Mouse (Mus musculus) thymus, adult 18-20 months (tissue): ENCODE data around the gene Kcnj14.

Source experiments
- DNase-seq, 2 experiments: peaks; one replicate each; pipeline ENCODE4 v3.0.0; 2022; ENCODE audit warnings: mixed read lengths in 2 of 2

The Kcnj14 gene

DNA sequence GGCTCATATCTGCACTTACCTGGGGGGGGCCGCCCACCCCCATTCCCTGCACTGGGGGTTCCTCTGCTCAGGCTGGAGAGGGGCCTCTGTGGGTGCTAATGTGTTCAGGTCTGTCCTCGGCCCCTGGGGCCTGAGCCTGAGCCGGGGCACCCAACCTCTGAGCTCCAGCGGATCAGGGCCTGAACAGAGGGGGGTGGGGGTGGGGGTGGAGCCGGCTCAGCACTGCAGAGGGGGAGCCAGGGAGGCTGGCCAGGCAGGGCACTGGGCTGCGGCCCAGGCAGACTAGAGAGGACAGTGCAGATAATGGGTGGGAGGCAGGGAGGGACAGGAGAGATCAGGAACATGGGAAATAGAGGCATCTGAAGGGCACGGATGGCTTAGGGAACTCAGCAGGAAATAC is at the start of gene Kcnj14:
TSS of gene Kcnj14 (minus strand) at position 185 of the 400 bp plus-strand sequence.
- no peak for DNase-seq

DNA sequence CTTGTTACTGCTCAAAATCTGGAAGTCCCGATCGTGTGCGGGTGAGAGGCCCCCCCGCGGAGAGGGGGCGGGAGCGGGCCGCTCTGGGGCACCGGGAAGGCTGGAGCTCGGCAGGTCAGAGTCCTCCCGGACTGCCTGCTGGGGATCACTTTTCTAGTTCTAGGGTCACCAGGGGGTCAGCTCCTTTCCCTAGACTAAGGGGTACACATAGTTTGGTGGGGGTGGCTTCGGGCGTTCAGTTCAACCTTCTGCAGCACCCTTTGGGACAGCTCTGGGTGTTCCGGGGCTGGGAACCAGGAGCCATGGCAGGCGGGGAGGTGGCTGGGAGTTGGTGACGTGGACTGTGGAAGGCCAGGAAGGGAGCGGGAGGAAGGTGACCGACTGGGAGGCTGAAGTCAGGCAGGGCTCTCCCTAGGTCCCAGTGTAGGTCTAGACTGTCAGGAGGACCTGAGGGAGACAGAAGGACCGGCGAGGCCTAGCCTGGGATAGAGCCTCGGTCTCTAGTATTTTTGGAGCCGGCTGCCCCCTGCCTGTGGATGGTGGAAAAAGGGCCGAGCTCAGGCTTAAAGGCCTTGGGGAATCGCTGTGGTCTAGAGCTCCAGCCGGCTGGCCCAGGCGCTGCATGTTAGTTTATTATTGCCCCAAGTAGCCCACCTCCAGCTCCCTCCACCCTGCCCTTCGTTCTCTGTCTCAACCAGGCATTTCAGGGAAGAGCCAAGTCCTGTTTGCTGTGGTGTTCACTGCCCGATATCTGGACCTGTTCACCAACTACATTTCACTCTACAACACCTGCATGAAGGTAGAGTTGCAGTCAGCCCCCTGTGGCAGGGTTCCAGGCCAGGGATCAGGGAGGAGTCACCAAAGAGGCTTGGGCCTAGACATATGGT is 48.7 kb upstream of the Kcnj14 start:
- DNase-seq = peak; percentile 38 to 43

DNA sequence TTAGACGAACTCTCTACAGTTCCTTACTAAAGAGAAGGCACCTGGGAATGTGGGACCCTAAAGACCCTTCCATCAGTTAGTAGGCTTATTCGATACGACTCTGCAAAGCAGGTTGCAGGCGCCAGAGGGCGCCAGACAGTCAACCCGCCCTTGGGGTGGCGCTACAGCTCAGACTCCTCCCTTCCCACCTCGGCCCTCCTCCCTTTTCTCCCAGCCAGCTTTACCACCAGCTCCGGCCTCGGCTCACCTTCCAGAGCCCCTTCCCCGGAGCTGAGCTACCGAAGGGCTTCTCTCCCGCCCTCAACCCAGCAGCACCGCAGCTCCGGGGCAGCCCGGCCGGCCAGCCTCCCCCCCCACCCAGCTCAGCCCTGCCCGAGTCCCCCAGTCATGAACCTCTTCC is 48.0 kb upstream of the Kcnj14 start, which contains the start of gene Kdelr1:
TSS of gene Kdelr1 (plus strand) at position 149 of the 400 bp plus-strand sequence.
- DNase-seq = peak; percentile 79 to 80

DNA sequence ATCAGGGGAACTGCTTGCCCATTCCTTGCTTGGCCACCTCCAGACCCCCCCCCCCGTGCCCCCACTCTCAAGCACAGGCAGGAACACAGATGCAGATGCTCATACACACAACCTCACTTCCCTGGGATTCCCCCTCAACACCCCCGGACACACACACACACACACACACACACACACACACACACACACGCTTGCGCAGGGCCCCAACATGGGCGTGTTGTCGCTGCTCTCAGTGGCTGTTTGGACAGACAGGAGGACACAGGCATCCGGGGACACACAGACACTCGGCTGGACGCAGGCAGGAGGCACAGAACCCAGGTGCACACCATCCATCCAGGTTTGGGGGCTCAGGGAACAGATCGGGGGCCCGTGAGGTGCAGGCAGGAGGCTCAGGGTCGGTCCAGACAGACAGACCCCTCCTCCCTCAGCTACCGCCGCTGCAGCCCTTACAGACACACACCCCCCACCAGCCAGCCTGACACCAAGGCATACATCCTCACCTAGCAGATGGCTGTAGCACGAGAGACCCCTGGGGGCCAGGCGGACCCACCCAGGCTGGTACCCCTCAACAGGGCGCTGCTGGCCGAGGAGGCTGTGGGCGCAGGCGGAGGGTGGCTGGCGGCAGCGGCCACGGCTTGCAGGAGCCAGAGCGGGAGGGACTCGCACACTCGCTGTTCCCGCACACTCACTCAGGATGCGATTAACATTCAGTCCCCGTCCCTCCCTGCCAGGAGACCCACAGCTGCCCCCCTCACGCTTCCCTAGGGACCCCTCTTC is 45.9 kb upstream of the Kcnj14 start:
- DNase-seq = no peak

DNA sequence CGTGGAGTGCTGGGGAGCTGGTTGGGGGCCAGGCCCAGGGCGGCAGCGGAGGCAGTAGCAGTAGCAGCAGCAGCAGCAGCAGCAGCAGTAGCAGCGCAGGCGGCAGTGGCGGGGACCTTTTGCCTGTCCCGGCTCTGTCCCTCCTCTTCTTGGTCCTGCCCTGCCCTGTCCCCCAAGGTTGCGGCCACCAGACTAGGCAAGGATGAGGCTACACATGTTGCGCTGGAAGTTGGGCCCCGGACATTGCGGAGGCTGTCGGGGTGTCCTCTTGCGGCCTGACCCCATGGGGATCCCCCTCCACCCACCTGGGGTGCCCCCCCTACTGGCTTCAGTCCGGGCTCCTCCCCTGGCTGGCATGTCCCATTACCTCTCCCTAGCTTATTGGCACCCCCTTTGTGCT is 45.2 kb upstream of the Kcnj14 start:
- no peak for DNase-seq

DNA sequence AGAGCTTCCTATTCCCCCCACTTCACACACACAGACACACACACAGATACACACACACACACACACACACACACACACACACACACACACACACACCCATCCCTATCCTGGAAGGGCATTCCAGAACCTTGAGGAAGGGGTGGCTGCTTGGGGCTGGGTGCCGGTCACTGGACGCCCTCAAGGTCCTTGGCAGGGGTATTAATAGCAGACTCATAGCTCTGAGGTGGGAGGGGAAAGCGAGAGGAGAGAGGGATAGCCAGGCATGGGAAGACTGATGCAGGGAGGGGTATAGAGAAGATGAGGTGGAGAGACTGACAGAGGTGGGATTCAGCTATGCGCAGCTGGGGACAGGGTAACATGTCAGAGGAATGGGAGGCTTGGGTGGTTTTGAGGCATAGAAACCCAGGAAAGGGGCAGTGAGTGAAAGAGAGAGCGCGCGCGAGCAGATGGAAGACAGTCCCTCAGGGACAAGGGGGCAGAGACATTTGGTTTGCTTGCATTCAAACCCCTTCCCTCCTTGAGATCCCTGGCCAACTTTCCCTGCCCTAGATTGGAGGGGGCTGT is 44.6 kb upstream of the Kcnj14 start:
- no peak for DNase-seq

DNA sequence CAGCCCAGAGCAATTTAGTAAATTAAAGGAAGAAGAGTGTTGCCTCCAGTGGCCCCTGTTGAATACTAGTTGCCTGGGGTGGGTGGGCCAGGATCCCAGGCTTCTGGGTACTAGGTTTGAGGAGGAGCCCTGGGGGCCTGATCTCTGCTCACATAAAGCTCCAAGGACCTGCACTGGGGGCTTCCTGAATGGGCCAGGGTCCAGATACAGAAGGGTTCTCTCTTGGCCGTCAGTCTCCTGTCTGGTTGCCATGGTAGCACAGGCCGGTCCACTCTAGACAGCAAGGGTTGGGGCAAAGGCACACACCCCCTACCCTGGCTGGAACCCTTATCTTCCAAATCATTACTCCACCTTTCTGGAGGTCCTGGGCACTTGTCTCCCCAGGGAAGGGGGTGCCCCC is 43.3 kb upstream of the Kcnj14 start:
- no peak for DNase-seq

DNA sequence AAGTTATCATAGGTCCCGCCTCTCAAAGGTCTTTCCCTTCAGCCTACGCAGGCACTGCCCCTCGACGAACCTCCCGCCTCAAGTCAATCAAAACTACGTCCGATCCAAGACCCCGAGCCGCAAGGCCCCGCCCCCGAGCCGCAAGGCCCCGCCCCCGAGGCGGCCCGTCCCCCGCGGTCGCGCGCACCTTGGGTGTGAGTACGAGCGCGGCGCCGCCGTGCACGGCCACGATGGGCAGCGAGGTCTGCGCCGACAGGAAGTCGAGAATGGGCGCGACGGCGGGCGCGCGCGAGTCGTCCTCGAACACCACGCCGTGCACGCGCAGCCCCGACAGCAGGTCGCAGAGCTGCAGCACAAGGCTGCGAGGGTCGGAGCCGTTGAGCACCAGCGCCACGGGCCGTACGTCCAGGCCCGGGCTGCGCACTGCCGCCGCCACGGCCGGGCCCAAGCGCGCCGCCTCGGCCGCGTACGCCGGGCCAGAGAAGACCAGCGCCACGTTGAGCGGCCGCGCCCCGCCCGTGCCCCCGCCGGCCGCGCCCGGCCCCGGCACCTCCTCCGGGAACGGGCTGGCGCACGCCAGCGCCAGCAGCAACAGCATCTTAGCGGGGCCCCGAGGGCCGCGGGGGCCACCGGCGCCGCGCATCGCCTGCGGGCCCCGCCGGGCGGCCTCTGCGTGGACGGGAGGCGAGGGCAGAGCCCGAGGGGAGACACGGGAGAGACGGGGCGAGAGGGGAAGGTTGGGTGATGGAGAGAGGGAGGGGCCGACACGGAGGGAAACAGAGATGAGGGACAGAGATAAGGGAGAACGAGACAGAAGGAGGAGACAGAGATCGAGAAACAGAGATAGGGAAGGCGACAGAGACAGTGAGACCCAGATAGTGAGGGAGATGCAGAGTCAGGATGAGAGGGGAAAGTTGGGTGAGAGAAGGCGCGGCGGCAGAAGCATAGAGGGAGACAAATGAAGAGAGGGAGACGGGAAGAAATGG is 41.6 kb upstream of the Kcnj14 start:
- peak; percentile 77 to 79 for DNase-seq

DNA sequence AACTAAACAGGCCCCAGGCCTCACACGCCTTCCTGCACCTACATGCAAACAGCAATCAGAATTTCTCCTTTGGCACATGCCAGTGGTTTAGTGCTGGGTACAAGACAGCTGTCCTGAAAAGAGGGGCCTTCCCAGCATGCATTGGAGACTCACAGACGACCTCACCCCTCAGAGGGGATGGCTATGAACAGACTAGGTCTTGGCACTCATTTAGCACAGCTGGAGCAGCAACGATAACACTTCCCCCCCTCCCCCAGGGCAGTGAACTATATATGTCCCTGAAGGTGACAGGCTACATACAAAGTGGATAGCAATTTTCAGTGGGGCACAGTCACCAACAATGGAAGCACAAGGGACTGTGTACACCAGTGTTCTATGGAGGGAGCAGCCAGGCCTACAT is 39.9 kb upstream of the Kcnj14 start:
- DNase-seq = no peak

DNA sequence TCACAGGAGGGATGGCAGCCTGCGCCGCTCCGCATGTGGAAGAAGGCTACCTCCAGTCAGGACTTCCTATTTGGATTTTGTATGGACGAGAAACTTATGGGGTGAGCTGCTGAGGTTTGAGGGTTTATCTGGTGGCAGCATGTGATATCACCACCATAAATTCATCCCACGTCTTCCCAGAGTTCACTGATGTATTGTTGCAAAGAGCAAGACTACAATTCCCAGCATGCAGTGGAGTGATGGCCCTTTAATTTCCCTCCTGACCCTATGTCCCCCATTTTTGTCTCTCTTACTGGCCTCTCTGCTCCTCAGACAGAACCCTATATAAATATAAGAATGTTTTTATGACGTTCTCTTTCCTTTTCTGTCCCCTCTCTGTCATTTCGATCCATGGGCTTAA is 38.2 kb upstream of the Kcnj14 start:
- no peak for DNase-seq

DNA sequence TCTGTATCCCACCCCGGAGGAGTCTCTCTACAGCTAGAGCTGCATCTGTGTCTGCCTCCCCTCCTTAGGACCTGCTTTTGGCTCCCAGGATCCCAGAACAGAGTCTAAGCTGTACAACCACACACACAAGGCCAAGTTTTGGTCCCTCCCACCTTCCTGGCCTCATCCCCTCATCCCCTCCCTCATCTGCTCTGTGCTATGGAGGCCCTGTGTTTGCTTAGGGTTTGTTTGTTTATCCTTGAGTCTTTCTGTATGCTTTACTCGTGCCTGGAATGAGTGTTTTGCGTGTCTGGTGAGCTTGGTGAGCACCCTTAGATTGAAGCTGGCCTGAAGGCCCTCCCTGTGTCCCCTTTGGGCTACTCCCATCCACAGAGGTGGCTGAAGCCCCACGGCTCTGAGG is 34.4 kb upstream of the Kcnj14 start:
- DNase-seq = no peak

DNA sequence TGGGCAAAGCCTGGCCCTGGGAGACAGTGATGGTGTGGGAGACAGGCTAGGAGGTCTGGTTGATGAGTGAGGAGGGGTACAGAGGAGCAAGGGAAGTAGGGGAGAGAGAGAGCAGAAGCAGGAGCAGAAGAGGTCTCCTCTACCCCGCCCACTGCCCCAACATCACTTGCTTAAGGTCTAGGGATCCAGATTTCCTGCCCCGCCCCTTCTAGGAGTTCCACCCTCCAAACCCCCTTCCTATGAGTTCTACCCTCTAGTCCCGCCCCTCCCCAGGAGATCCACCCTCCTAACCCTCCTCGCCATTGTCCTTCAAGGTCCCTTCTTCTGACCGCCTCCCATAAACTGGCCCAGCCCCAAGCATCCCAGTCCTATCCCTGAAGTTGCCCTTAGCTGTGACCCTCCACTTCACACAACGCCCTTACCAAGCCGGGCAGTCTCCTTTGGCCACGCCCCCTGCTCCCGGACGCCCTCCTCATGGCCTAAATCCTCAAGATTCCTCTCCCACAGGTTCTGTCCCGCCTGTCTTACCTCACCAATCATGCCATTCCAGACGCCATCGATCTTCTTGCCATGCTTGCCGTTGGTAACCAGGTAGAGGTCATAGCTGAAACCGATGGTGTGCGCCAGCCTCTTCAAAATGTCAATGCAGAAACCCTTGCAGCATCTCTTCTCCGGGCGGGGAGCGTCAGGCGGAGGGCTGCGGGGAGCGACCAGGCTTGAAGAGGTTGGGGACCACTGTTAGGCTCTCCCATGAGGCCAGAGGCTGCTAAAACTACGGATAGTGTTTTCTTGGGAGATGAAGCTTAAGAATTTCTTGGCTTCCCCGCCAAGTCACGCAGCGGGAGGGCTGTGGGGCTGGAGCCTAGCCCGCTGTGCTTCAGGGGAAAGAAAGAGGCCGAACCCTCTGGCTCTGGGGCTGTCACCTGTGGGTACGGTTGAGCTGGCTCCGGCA is 32.6 kb upstream of the Kcnj14 start:
- DNase-seq = no peak

DNA sequence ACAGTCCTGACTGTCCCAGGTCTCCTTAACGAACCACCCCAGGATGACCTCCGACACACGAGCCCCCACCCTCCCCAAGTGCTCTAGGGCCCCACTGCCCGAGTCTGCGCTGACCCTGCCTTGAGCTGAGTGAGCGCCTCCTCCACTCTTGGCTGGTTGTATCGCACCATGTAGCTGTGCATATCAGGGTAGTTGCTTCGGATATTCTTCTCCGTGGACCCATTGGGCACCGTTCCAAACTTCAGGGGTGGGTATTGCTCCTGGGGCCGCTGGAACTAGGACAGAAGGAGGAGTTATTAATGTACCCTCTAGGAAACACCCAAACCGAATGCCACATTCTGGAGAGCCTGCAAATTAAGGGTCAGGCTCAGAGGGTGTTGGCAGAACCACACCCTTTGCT is 28.5 kb upstream of the Kcnj14 start:
- DNase-seq = no peak

DNA sequence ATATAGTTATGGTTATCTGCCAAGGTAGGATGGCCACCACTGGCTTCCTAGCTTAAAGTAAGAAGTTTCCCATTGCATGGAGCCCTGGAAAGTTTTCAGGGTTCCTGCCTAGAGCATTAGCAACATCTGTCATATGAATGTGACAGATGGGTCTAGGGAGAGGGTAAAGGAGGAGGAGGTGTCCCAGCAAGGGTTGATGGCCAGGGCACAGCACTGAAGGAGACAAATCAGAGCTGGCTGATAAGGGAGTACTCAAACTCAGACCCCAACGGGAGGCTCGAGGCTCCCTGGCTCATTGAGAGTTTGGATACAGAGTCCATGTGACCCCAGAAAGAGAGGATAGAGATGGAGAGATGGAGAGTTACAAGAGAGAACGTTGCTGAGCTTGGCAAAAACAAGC is 26.1 kb upstream of the Kcnj14 start:
- no peak for DNase-seq

DNA sequence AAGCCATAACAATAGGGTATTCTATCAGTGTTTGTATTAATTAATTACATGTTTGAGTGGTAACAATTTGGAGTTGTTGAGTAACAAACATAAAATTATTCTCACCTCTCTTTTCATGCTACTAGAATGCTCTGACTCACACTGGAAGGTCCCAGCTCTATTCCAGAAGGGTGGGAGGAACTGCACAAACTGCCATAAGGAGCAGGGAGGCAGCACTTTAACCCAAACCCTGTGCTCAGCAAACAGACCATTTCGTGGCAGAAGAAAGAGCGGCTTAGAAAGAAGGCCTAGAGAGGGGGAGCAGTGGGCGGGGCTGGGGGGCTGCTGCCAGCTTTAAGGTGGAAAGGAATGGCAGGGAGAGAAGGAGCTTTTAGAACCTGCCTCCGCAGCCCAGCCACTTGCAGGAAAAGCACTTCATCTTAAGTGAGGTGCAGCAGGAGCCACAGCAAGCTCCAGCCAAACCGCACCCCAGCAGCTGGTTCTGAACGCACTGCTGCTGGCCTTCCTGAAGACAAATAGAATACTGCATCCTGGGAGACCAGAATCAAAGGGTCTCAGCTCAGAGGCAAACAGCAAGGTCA is 24.0 kb upstream of the Kcnj14 start:
- no peak for DNase-seq

DNA sequence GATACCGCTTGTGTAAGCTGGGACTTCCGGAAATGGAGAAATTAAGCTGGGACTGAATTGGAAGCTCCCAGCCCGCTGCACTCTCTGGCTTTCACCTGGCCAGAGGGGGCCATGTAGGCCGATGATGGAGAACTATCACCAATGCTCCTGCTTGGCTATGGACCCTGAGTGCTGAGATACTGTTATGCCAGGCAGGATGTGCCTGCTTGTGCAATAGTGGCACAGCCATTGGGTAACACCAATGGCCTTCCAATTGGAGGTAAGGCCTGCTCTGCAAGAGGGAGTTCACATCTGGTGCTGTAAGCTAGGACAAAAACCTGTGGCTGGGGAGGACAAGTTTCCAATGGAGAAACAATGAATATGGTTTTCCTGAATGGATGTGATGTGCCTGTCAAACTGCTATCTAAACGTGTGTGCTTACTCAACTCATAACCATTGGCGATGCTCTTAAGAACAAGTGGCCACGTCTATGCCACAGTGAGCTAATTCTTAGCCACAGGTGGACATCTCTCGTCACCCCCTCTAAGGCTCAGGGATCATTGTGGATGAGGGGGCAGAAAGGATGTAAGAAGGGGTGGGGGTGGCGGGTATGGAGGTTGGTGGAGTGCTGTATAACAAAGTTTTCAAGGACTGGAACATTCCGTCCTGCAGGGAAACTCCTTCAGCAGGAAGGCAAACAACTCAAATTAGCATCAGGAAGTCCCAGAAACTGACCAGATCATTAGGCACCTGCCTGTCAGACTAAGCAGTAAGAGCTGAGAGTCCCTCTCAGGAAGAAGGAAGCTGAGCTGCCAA is 18.6 kb upstream of the Kcnj14 start:
- no peak for DNase-seq

DNA sequence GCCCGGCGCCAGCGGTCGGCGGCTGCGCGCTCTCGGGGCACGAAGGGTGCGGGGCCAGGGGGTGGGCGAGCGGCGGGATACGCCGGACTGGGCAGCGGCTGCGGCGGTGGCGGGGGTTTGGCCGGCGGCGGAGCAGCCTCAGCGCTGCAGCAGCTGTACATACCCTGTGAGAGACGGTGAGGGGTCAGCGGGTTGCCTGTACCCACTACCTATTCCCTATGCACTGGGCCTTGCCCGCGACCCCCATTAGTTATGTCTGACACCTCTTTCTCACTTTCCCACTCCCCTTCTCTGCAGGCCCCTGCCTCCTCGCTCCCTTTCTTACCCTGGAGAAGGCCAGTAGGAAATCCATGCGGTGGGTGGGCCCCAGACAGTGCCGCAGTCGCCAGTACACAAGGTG is 9.3 kb upstream of the Kcnj14 start:
- no peak for DNase-seq

DNA sequence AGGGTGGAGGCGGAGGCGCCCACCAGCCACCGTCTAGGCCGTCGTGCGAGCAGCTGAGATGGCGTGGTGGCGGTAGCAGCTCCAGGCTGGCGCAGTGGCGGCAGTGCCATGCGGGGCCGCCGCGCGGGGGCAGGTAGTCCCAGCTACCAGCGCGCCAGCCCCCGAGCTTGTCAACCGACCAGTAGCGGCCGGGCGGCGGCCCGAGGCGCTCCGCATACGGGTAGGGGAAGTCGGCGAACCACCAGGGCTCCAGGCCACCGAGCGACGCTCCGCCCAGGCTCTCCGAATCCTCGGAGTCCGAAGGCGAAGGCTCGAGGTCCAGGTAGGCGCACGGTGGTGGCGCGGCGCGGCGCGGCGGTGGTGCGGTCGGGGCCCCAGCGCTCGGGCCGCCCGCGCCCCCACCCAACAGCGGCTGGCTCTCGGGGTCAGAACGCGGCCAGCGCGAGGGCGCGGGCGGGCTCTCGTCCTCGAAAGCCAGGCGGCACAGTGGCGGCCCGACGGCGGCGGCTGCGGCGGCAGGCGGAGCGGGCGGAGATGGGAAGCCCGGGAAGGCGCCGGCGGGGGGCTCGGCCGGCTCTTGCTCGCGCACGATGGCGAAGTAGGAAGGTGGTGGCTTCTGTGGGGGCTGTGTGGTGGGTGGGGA is 8.7 kb upstream of the Kcnj14 start:
- no peak for DNase-seq

DNA sequence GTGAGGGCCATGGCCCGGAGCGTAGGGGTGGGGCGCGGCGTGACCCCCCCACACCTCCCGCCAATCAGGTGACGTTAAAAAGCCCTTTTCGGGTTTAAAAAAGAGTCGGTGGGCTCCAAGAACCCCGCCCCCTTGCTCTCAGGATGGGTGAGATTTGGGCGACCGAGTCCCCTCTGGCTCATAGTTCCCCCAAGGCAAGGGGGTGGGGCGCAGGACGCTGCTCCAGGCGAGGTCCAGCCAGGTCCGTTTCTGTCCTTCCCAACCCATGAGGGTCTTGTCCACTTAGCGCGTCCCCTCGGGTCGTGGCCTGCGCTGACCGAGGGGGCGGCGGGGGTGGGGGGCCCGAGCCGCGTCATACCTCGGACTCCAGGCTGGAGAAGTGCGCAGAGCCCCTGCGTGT is 7.8 kb upstream of the Kcnj14 start:
- no peak for DNase-seq
